Mouse (Mus musculus) hindbrain, embryonic 15.5 days (tissue): Measurements from ENCODE around the gene Rbpms2. TPM values are rescaled to one million over a fixed set of nuclear protein-coding genes. Genes with fewer than 3 reads are reported as not detected.

Experiments
- ATAC-seq: fragments of 200-750 bp; cut with Nextera tagmentation; 2 replicates; pipeline ENCODE4 v1.8.0; 2017; ENCODE audit warnings: low read depth, moderate number of reproducible peaks, moderate TSS enrichment; ENCODE audit not compliant: low FRiP score
- H3K27ac ChIP-seq: fragments of 300-500 bp; sonication (generic); replicated peaks from 2 replicates; pipeline ENCODE4 v1.5.1; 2015; ENCODE audit warnings: mild to moderate bottlenecking, inconsistent platforms
- H3K27me3 ChIP-seq: fragments of 300-500 bp; sonication (generic); 2 replicates; pipeline ENCODE4 v1.6.1; 2015; ENCODE audit warnings: control low read depth, inconsistent platforms
- H3K36me3 ChIP-seq: fragments of 300-500 bp; sonication (generic); 2 replicates; pipeline ENCODE4 v1.6.1; 2015; ENCODE audit warnings: control low read depth, inconsistent platforms
- H3K4me1 ChIP-seq: fragments of 300-500 bp; sonication (generic); replicated peaks from 2 replicates; pipeline ENCODE4 v1.6.1; 2015; ENCODE audit warnings: control low read depth, inconsistent platforms
- H3K4me2 ChIP-seq: fragments of 300-500 bp; sonication (generic); 2 replicates; pipeline ENCODE4 v1.6.1; 2015; ENCODE audit warnings: moderate library complexity, mild to moderate bottlenecking, inconsistent platforms
- H3K4me3 ChIP-seq: fragments of 300-500 bp; sonication (generic); 2 replicates; pipeline ENCODE4 v1.5.1; 2015; ENCODE audit warnings: mild to moderate bottlenecking, inconsistent platforms
- H3K9ac ChIP-seq: fragments of 300-500 bp; sonication (generic); 2 replicates; pipeline ENCODE4 v1.6.1; 2015; ENCODE audit warnings: inconsistent platforms
- H3K9me3 ChIP-seq: fragments of 300-500 bp; sonication (generic); 2 replicates; pipeline ENCODE4 v1.6.1; 2016; ENCODE audit warnings: control low read depth, inconsistent platforms
- WGBS: fragments of 180-500 bp; shearing (Covaris S2); methylation state at CpG from one replicate; pipeline ENCODE4 v1.1.7; 2015; 5-methylcytosine and 5-hydroxymethylcytosine counted together
- polyA plus RNA-seq: library from polyadenylated mRNA; unstranded; fragments of >200 nt; fragmentation: Nextera tagmentation; extraction: Ambion mirVana; gene quantifications from 2 replicates; pipeline ENCODE4 v1.2.1, GENCODE M21; 2015

Gene Rbpms2
- polyA plus RNA-seq, 1 experiment from 2014 or later: 4.9 TPM

- Histone ChIP-seq H3K36me3 (no peaks in the 10 kb centered on the region), H3K9me3 (no peaks in the 10 kb centered on the region), H3K4me2 (no peak overlapping the region), H3K4me3 (no peak overlapping the region), H3K27me3 (peaks cover 16% of the 10 kb centered on the region), H3K4me1 (peaks cover 5% of the 10 kb centered on the region), H3K27ac (no peak overlapping the region), H3K9ac (no peak overlapping the region)
- WGBS: 82% methylated on average over 2 of the region's 2 CpGs
- no peak for ATAC-seq
Measured at GRCm38 (mm10) chr9:65624266-65624665, 5.2 kb upstream of the Rbpms2 start.

- Histone ChIP-seq H3K4me1 (peaks cover 29% of the 10 kb centered on the region), H3K9ac (peak overlapping the region; percentile 53), H3K27ac (0 out of 2 replicates have a peak overlapping the region, but pooled peaks have one; percentile 38), H3K4me3 (peak overlapping the region; percentile 80), H3K9me3 (no peaks in the 10 kb centered on the region), H3K4me2 (peak overlapping the region; percentile 96), H3K27me3 (peaks cover 34% of the 10 kb centered on the region), H3K36me3 (no peaks in the 10 kb centered on the region)
- peak; percentile 88 for ATAC-seq
- under 1% methylated on average over 46 of the region's 83 CpGs for WGBS
Measured at GRCm38 (mm10) chr9:65629767-65630630, 551 bp downstream of the Rbpms2 start.

- Histone ChIP-seq H3K27ac (0 out of 2 replicates have a peak overlapping the region, but pooled peaks have one; percentile 38), H3K4me2 (peak overlapping the region; percentile 96), H3K27me3 (peaks cover 34% of the 10 kb centered on the region), H3K4me1 (peaks cover 29% of the 10 kb centered on the region), H3K9me3 (no peaks in the 10 kb centered on the region), H3K36me3 (no peaks in the 10 kb centered on the region), H3K4me3 (peak overlapping the region; percentile 80), H3K9ac (peak overlapping the region; percentile 53)
- WGBS: under 1% methylated on average over 60 of the region's 78 CpGs
- ATAC-seq: peak; percentile 71; the same call in 1 of the 2 replicates
Measured at GRCm38 (mm10) chr9:65630631-65631353, 1.3 kb downstream of the Rbpms2 start.

GRCm38 (mm10) chr9:65631354-65632021 is 2.0 kb downstream of the Rbpms2 start:
- H3K4me2 ChIP-seq: peak overlapping the region; percentile 96
- no peaks in the 10 kb centered on the region for H3K36me3 ChIP-seq
- no peak for ATAC-seq
- 0 out of 2 replicates have a peak overlapping the region, but pooled peaks have one; percentile 53 for H3K9ac ChIP-seq
- peak overlapping the region; percentile 80 for H3K4me3 ChIP-seq
- no peaks in the 10 kb centered on the region for H3K9me3 ChIP-seq
- peaks cover 34% of the 10 kb centered on the region for H3K27me3 ChIP-seq
- no peak overlapping the region for H3K27ac ChIP-seq
- WGBS: 22% methylated on average over 16 of the region's 16 CpGs
- peaks cover 29% of the 10 kb centered on the region for H3K4me1 ChIP-seq

- H3K9ac ChIP-seq: no peak overlapping the region
- peaks cover 10% of the 10 kb centered on the region for H3K4me1 ChIP-seq
- ATAC-seq: no peak
- no peak overlapping the region for H3K4me3 ChIP-seq
- no peak overlapping the region for H3K27ac ChIP-seq
- H3K27me3 ChIP-seq: peaks cover 12% of the 10 kb centered on the region
- no peaks in the 10 kb centered on the region for H3K9me3 ChIP-seq
- H3K4me2 ChIP-seq: no peak overlapping the region
- H3K36me3 ChIP-seq: no peaks in the 10 kb centered on the region
- WGBS: 82% methylated on average over 1 of the region's 1 CpGs
Measured at GRCm38 (mm10) chr9:65635766-65636165, 6.3 kb downstream of the Rbpms2 start.

- Histone ChIP-seq H3K9me3 (no peaks in the 10 kb centered on the region), H3K9ac (no peak overlapping the region), H3K27me3 (peaks cover under 1% of the 10 kb centered on the region), H3K36me3 (no peaks in the 10 kb centered on the region), H3K4me1 (no peaks in the 10 kb centered on the region), H3K4me3 (no peak overlapping the region), H3K4me2 (no peak overlapping the region), H3K27ac (no peak overlapping the region)
- ATAC-seq: no peak
- WGBS: 86% methylated on average over 4 of the region's 4 CpGs
Measured at GRCm38 (mm10) chr9:65636926-65637325, 7.5 kb downstream of the Rbpms2 start.

- WGBS: 62% methylated on average over 5 of the region's 5 CpGs
- no peaks in the 10 kb centered on the region for H3K9me3 ChIP-seq
- H3K27me3 ChIP-seq: no peaks in the 10 kb centered on the region
- ATAC-seq: no peak
- H3K4me1 ChIP-seq: no peaks in the 10 kb centered on the region
- no peak overlapping the region for H3K4me3 ChIP-seq
- no peak overlapping the region for H3K4me2 ChIP-seq
- no peaks in the 10 kb centered on the region for H3K36me3 ChIP-seq
- no peak overlapping the region for H3K9ac ChIP-seq
- no peak overlapping the region for H3K27ac ChIP-seq
Measured at GRCm38 (mm10) chr9:65639065-65639464, 9.6 kb downstream of the Rbpms2 start.

- Histone ChIP-seq H3K4me1 (no peaks in the 10 kb centered on the region), H3K36me3 (no peaks in the 10 kb centered on the region), H3K27ac (no peak overlapping the region), H3K4me2 (no peak overlapping the region), H3K9ac (no peak overlapping the region), H3K9me3 (no peaks in the 10 kb centered on the region), H3K27me3 (no peaks in the 10 kb centered on the region), H3K4me3 (no peak overlapping the region)
- WGBS: 9% methylated on average over 5 of the region's 5 CpGs
- ATAC-seq: no peak
Measured at GRCm38 (mm10) chr9:65640838-65641410, 11.5 kb downstream of the Rbpms2 start.

- ATAC-seq: no peak
- no peak overlapping the region for H3K4me3 ChIP-seq
- H3K9me3 ChIP-seq: no peaks in the 10 kb centered on the region
- no peaks in the 10 kb centered on the region for H3K4me1 ChIP-seq
- H3K36me3 ChIP-seq: no peaks in the 10 kb centered on the region
- H3K9ac ChIP-seq: no peak overlapping the region
- WGBS: 7% methylated on average over 12 of the region's 12 CpGs
- H3K4me2 ChIP-seq: peak overlapping the region; percentile 16; the same call in 1 of the 2 replicates
- no peak overlapping the region for H3K27ac ChIP-seq
- H3K27me3 ChIP-seq: no peaks in the 10 kb centered on the region
Measured at GRCm38 (mm10) chr9:65641446-65642052, 12.1 kb downstream of the Rbpms2 start.

- Histone ChIP-seq H3K36me3 (no peaks in the 10 kb centered on the region), H3K4me2 (no peak overlapping the region), H3K27ac (no peak overlapping the region), H3K27me3 (no peaks in the 10 kb centered on the region), H3K4me3 (no peak overlapping the region), H3K9me3 (no peaks in the 10 kb centered on the region), H3K9ac (no peak overlapping the region), H3K4me1 (no peaks in the 10 kb centered on the region)
- ATAC-seq: no peak
Measured at GRCm38 (mm10) chr9:65642546-65642945, 13.1 kb downstream of the Rbpms2 start.

- Histone ChIP-seq H3K9ac (no peak overlapping the region), H3K9me3 (no peaks in the 10 kb centered on the region), H3K4me1 (no peaks in the 10 kb centered on the region), H3K27me3 (no peaks in the 10 kb centered on the region), H3K27ac (no peak overlapping the region), H3K4me3 (no peak overlapping the region), H3K36me3 (no peaks in the 10 kb centered on the region), H3K4me2 (no peak overlapping the region)
- no peak for ATAC-seq
- WGBS: 90% methylated on average over 4 of the region's 4 CpGs
Measured at GRCm38 (mm10) chr9:65644960-65645359, 15.5 kb downstream of the Rbpms2 start.
